ENCODE assay signal across 22 mouse cellular contexts in genomic region chr3:55093161-55093560, GRCm38 (mm10). TPM values are rescaled to one million over a fixed set of nuclear protein-coding genes. Genes with fewer than 3 reads are reported as not detected.
"Had no signal": no experiment of that assay in that cellular context is flagged by ENCODE, and none has a peak within 500 bp of the region (broad histone marks: within the 10 kb centered on the region; RNA-seq: fewer than 3 reads in every experiment).

No protein-coding gene starts in this region.

- DNase-seq: kidney, postnatal 25 days; layer of hippocampus, adult 9-11 months; liver; lung, adult 18-20 months; lung, postnatal 10 days; lung, postnatal 4 days; midbrain, embryonic 14.5 days; right cerebral cortex, adult 18-20 months; right cerebral cortex, postnatal 25 days; spleen, adult 18-20 months; thymus, postnatal 25 days had no signal

RNA-seq across cellular contexts. Expression of gene Ccna1, which starts 37.9 kb away (rescaled TPM):
- total RNA-seq: megakaryocyte progenitor cell, adult 5-6 weeks; megakaryocyte-erythroid progenitor cell, adult 5-6 weeks had no signal

RNA-seq across cellular contexts. Expression of gene Ccdc169, which starts 44.0 kb away (rescaled TPM):
- total RNA-seq: megakaryocyte progenitor cell, adult 5-6 weeks; megakaryocyte-erythroid progenitor cell, adult 5-6 weeks had no signal
- polyA plus RNA-seq: kidney, embryonic 14.5 days; large intestine, adult 2 months; liver, embryonic 12.5 days; liver, embryonic 15.5 days; lung, embryonic 15.5 days; midbrain, embryonic 11.5 days; neural tube, embryonic 12.5 days; neural tube, embryonic 15.5 days; thymus, postnatal 0 days had no signal
